Mouse (Mus musculus) left cerebral cortex, postnatal 4 days (tissue): ENCODE measurements at regions not wholly inside any gene's neighbourhood (a gene's known extent, or its start where the extent isn't known, plus 50 kb on each side); places are given as distances from the start of the nearest gene placed in this dataset.
"Not testable (repeated sequence)": the region's sequence is repeated elsewhere in the genome, so short reads cannot be mapped to it uniquely, and the experiment has no call there.

Experiments
- DNase-seq: peaks from one replicate; pipeline ENCODE4 v3.0.0-alpha.2; 2022
- intact Hi-C: fragments of 180-260 bp; cut with DNase I; formaldehyde crosslinking; loops from one replicate; pipeline ENCODE4 v1.15.1; 2025

- intact Hi-C loops, result no loop called here
- peak; percentile 21 for DNase-seq
These were observed 55.6 kb downstream of the Mup20 start for GRCm38 (mm10) chr4:61998366-61998765.

DNA sequence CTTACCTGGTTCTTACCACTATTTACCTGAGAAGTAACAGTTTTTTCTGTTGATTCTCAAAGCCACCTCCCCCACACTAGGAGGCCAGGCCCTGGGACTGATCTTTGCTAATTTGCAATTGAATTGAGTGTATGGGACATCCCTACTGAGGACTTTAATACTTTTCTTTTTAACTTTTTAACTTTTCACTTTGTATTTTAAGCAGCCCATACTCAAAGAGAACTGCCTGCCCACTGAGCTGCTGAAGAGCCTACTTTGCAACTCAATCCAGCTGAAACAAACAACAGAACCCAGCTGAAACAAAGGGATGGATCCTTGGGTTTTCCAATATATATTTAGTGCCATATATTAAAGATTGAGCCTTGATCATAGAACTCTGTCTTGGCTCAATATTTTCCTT lies 64.0 kb downstream of the Mup20 start:
- DNase-seq, intact Hi-C loops: not testable (repeated sequence)

GRCm38 (mm10) chr4:61976159-61976558 lies 77.8 kb downstream of the Mup20 start:
- no peak for DNase-seq
- intact Hi-C loops, result no loop called here

- DNase-seq, result peak; percentile 27
These were observed 80.7 kb downstream of the Mup20 start for GRCm38 (mm10) chr4:61973236-61973635.

DNA sequence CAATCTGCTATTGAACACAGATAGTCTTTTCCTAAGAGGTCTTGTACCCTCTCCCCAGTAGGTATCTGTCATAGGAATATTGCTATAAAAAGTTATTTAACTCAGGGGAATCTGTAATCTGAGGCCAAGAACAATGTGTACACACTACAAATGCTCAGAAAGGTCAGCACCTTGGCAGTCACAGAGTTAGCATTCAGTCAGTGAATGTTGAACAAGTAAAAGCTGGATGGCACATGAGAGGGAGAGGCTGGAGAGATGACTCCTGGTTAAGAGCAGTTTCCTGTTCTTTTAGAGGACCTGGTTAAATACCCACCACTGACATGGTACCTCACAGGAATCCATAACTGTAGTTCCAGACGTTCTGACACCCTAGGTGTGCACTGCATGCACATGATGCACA lies 84.3 kb downstream of the Mup20 start:
- no peak for DNase-seq
- intact Hi-C loops, result no loop called here

More at GRCm38 (mm10) chr4:61973236-61973635, 80.7 kb downstream of the Mup20 start:
- intact Hi-C loops, result no loop called here

DNA sequence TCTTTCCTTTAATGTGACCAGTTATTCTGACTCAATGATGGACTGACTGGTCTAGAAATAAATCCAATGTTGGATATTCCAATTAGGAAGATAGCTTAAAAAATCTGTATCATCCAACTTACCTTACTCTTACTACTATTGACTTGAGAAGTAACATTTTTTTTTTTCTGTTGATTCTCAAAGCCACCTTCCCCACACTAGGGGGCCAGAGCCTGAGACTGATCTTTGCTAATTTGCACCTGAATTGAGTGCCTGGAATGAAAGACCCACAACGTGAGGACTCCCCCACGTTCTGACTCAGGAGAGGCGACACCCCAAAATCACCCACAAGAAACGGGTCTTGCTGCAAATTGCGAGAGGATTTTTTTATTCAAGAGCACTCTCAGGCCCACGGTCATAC lies 86.3 kb downstream of the Mup20 start:
- DNase-seq, intact Hi-C loops: not testable (repeated sequence)

DNA sequence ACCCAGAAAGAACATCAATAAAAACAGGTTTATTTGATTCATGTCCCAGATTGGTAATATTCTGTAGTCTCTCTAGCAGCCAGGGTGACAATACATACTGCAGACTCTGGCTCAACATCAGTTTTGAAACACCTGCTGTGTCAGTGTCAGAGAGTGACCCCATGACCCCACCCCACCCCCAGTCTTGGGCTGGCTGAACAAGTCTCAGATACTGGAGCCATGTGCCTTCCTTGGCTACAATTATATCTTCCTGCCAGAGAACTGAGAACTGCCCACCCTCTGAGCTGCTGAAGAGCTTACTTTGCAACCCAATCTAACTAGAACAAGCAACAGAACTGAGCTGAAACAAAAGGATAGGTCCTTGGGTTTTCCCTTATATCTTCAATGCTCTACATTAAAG lies 91.6 kb downstream of the Mup20 start:
- DNase-seq, result no peak
- intact Hi-C loops, result no loop called here
